Mouse (Mus musculus): ENCODE measurements around the gene Eno2.
"Not testable (repeated sequence)": the region's sequence is repeated elsewhere in the genome, so short reads cannot be mapped to it uniquely, and the experiment has no call there.

The Eno2 gene

GRCm38 (mm10) chr6:124769101-124769765 lies at the start of gene Eno2:
TSS of gene Eno2 (minus strand) at chr6:124769673.
- CTCF ChIA-PET: no interaction called here

GRCm38 (mm10) chr6:124817971-124818370 lies 48.5 kb upstream of the Eno2 start:
- CTCF ChIA-PET: no interaction called here

DNA sequence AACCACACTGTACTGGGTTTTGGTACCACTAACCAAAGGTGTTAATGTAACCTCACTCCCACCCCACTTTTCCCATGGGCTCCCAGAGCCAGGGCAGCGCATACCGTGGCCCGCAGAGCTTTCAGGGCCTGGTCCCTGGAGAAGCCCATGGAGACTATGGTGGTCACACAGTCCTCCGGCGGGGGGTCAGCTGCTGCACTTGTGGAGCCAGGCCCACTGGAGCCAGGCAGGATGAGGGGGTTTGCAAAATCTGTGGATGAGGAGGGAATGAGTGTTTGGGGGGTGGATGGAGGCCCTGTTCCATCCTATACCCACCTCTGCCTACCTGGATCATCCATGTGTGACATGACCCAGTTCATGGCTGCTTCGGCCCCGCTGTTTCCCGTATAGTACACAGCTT lies 48.1 kb upstream of the Eno2 start:
- CTCF ChIA-PET: no interaction called here

DNA sequence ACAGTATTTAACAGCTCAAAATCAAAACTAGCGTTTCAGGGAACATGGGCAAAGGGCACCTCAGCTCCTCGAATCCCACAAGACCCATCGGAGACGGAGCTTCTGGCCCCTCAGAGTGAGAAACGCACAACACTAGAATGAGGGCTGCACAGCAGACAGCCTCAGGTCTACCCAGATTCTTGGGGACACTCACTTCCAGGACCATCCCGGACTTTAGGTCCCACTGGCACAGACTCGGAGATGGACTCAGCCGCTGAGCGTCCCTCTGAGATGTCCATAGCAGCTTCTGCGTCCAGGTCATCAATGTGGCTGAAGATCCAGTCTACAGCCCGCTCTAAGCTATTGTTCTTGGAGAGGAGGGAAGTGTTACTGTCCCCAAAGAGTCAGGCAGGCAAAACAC lies 47.7 kb upstream of the Eno2 start:
- CTCF ChIA-PET: no interaction called here

GRCm38 (mm10) chr6:124816611-124817010 lies 47.1 kb upstream of the Eno2 start:
- CTCF ChIA-PET: no interaction called here

DNA sequence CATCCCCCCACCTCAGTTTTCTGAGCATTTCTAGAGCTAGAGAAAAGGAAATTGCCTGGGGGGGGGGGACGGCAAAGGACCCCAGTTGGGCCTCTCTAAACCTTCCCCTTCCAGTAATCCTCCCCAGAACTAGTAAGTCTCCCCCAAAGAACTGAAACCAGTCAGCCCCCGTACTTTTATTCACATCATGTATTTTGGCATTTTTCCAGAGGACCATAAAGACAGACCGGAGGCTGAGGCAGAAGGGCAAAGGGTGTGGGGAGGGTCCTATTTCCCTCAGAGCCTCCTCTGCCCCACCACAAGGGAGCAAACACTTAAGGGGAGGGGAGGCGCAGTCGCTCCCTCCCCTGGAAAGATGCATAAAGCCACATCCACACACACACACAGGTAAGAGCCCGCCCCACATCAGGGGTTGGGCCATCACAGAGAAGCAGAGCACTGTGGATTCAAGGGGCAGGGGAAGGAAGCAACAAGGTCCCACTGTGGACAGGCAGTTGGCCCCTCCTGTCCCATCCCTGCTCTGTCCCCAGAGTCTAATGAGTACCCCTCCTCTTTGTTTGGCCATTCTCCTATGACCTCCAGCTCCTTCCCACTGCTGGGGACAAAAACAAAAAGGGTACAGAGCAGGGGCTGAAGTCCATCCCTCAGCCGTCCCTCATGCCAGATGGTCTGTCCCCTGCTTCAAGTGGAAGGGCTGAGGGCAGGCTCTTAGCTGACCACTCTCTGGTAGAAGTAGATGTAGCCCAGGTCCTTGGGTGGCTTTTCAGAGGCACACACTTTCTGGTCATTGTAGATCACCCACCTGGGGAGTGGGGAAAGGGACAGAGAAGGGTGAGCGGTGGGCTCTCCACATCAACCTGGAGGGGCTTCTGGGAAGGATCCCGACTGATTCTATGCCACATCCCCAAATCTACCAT lies 45.6 kb upstream of the Eno2 start:
- CTCF ChIA-PET: interaction anchor here (0.6 kb wide), 4 partner anchors 21 to 58 kb away, joined by 3 to 5 read pairs (median 4); no protein-coding TSS in a partner anchor

- CTCF ChIA-PET: interaction anchor here (0.6 kb wide), 5 partner anchors 20 to 57 kb away, joined by 3 to 5 read pairs (median 3); no protein-coding TSS in a partner anchor
Observed at GRCm38 (mm10) chr6:124814448-124814847, 45.0 kb upstream of the Eno2 start.

DNA sequence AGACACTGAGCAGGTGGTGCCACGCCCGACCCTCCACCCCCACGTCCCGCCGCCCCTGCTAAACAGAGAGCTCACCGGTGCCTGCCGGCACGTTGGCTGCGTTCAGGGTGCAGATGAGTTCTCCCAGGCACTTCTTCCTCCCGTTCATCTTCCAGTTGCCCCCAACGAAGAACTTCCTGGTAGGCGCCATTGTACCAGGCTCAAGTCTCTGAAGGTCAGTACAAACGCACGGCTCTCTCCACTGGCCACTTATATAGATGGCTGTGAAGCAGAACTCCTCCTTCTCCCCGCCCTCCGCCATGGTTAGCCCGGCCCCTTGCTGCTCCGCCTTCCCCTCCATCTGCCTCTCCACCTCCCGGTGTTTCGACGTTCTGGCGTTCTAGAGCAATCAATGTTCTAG lies 44.5 kb upstream of the Eno2 start, which contains the start of gene Tpi1:
Tpi1 (minus strand) TSS at position 364 of the 400 bp plus-strand sequence.
- CTCF ChIA-PET: interaction anchor here (0.6 kb wide), 1 partner anchor 32 kb away, joined by 3 read pairs; no protein-coding TSS in a partner anchor

- CTCF ChIA-PET: interaction anchor here (0.6 kb wide), 1 partner anchor 79 kb away, joined by 3 read pairs; no protein-coding TSS in a partner anchor
Observed at GRCm38 (mm10) chr6:124813496-124813895, 44.0 kb upstream of the Eno2 start.

DNA sequence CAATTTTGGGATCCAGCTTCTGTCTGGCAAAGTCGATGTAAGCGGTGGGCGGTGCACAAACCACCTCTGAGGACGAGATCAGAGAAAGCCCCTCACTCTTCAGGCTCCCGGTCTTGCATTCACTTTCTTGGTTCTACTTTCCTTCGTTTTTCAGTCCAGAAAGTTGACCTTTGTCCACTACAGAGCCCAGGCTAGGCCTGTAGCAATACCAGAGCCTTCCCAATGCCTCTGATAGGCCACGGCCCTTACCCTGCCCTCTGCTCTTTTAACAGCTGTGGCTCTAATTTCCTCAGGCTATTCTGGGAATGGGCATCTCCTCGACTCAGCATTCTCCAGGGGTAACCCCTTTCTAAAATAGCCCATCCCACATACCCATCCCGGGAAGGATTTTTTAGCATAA lies 43.4 kb upstream of the Eno2 start:
- CTCF ChIA-PET: interaction anchor here (0.6 kb wide), 1 partner anchor 80 kb away, joined by 3 read pairs; no protein-coding TSS in a partner anchor

GRCm38 (mm10) chr6:124811701-124812560 lies 42.5 kb upstream of the Eno2 start:
- CTCF ChIA-PET: no interaction called here

GRCm38 (mm10) chr6:124811403-124811665 lies 41.9 kb upstream of the Eno2 start:
- CTCF ChIA-PET: no interaction called here

- CTCF ChIA-PET: not testable (repeated sequence)
Observed at GRCm38 (mm10) chr6:124810566-124811402, 41.3 kb upstream of the Eno2 start.

GRCm38 (mm10) chr6:124809775-124810538 lies 40.5 kb upstream of the Eno2 start:
- CTCF ChIA-PET: interaction anchor here (1.2 kb wide), 1 partner anchor 18 kb away, joined by 3 read pairs; no protein-coding TSS in a partner anchor

GRCm38 (mm10) chr6:124809052-124809774 lies 39.7 kb upstream of the Eno2 start:
- CTCF ChIA-PET: interaction anchor here (1.0 to 1.2 kb wide), 2 partner anchors 19 to 93 kb away, joined by 3 read pairs; no protein-coding TSS in a partner anchor

GRCm38 (mm10) chr6:124808358-124809012 lies 39.0 kb upstream of the Eno2 start, which contains the start of gene Spsb2:
TSS of gene Spsb2 (plus strand) at chr6:124808661.
- CTCF ChIA-PET: interaction anchor here (0.8 to 1.2 kb wide), 4 partner anchors 19 to 314 kb away, joined by 3 to 13 read pairs (median 4); no protein-coding TSS in a partner anchor

GRCm38 (mm10) chr6:124807986-124808357 lies 38.5 kb upstream of the Eno2 start:
- CTCF ChIA-PET: interaction anchor here (0.8 to 1.1 kb wide), 2 partner anchors 30 to 314 kb away, joined by 4 to 13 read pairs; no protein-coding TSS in a partner anchor

GRCm38 (mm10) chr6:124807366-124807765 lies 37.9 kb upstream of the Eno2 start:
- CTCF ChIA-PET: interaction anchor here (1.1 kb wide), 1 partner anchor 31 kb away, joined by 4 read pairs; no protein-coding TSS in a partner anchor
